Mouse (Mus musculus) 3134 (cell line): ENCODE results near the gene Mcoln3.

Source experiments
- DNase-seq: peaks from one replicate; pipeline ENCODE4 v3.0.0-alpha.2; 2011; ENCODE audit warnings: low spot score; ENCODE audit not compliant: insufficient read length; ENCODE audit errors: extremely low read depth

Gene Mcoln3

DNA sequence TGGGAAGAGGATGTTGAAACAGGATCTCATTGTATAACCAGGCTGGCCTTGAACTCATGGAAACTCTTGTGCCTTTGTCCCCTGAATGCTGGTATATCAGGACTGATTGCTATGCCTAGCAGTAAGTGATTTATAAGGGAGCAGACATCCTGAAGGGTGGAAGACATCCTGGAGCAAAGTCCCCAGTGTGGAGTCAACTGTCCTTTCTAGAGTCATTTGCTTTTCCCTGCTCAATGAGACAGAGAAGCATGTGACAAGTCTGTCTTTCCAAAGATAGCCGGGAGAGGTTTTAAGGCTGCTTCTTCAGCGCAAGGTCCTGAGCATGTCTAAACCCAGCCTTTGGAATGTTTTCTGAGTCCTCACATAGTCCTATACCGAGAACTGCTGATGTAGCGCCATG is 52.1 kb downstream of the Mcoln3 start:
- DNase-seq: no peak

DNA sequence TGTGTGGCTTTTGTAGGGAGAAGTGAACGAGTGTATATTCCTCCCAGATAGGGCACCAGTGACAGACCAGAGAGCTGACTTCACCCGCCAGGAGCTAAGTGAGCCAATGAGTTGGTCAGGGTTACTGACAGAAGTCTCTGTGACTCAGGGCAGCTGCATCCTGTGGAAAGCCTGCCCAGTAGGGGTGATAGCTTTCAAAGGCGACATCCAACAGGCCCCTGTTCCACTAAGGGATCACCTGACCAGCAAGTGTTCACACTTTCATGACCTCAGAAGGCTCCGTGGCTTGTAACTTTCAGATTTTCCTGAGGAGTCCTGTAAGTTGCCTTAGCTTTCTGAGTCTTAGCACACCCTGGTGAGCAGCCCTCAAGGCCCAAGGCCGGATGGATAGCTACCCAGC is 55.8 kb downstream of the Mcoln3 start:
- DNase-seq: no peak

DNA sequence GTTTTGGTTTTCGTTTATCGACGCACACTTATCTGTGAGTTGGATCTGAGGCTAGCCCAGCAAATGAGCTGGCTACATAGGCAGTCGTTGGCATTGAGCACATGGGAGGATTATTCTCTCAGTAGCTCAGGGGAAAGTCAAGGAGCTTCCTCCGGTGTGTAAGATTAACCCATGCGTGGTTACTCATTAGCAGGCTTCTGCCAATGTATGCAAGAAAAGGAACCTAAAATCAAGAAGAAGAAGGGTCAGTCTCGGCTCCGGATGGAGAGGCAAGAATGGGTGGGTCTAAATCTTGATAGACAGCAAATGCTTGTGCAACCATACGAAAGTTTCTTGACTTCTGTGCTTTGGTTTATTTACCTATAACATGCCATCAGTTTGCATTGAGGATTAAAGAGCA is 57.0 kb downstream of the Mcoln3 start:
- DNase-seq: no peak

DNA sequence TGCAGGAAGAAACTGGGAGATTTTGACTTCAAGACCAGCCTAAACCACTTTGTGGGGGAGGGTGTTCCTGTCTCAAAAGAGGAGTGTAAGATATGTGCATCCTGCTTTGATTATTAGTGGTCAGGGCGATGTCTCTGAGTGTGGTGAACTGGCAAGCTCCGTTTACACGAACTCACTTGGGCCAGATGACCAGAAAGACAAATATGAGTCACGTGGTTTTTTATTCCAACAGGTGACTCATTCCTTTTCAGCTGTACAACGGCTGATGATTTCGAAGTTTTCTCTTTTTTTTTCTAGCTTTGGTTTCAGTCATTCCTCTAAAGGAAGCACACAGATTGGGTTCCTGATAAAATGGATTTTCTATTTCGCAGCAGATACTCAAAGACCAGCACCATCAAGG is 60.0 kb downstream of the Mcoln3 start:
- DNase-seq: no peak

DNA sequence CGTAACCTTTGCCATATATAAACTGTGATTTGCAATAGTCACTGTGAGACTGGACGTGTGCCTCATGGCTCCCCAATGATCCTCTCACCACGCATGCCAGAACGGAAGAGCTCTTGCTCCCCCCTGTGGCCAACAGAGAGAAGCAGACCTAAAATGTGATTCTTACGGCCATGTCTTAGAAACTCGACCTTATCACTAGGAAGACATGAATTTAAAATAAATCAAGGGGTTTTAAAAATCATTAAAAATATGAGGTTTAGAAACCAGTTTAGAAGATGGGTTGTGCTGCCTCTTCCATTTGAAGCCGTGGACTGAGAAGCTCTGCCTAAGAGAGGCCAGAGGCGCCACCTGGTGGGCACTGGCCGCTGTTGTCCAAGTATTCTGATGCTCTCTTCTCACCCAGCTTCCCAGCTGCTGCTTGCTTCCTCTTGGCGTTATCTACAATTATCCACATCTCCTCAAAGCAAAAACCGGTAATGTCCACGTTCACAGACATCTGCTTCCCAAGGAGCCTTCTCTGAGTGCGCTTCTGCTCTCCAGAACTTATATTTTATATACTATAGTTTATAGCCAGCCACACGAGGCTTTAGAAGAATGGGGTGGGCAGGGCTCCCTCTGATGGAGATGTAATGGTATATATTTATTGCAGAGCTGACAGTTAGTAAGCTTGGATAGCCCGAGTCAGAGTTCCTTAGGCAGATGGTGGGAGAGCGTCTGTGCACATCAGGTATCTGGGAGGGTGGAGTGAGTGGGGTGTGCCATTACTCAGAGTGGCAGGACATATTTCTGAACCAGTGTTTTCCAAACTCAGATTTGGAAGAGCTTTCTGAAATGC is 60.7 kb downstream of the Mcoln3 start:
- peak; percentile 65 for DNase-seq

DNA sequence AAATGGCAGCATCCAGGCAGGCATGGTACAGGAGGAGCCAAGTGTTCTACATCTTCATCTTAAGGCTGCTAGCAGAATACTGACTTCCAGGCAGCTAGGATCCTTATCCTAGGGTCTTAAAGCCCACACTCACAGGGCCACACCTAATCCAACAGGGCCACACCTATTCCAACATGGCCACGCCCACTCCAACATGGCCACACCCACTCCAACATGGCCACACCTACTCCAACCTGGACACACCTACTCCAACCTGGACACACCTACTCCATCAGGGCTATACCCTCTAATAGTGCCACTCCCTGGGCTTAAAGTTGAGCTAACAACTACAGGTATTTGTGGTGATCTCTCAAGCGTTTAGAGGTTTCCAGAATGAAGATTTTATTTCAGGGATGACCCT is 63.1 kb downstream of the Mcoln3 start:
- no peak for DNase-seq

DNA sequence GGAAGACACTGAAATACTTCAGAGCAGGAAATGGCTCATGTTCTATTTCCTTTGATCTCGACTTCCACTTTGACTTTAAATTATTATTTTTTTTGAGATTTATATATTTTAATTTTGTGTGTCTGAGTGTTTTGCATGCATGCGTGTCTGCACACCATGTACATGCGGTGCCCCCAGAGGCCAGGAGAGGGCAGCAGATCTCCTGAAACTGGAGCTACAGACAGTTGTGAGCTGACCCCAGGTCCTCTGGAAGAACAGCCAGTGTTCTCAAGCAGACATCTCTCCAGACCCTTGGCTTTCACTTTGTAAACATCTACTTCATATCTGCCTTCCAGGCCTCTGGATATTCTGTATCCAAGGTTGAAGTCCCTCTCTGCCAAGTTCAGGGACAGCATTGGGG is 63.7 kb downstream of the Mcoln3 start:
- DNase-seq: no peak

DNA sequence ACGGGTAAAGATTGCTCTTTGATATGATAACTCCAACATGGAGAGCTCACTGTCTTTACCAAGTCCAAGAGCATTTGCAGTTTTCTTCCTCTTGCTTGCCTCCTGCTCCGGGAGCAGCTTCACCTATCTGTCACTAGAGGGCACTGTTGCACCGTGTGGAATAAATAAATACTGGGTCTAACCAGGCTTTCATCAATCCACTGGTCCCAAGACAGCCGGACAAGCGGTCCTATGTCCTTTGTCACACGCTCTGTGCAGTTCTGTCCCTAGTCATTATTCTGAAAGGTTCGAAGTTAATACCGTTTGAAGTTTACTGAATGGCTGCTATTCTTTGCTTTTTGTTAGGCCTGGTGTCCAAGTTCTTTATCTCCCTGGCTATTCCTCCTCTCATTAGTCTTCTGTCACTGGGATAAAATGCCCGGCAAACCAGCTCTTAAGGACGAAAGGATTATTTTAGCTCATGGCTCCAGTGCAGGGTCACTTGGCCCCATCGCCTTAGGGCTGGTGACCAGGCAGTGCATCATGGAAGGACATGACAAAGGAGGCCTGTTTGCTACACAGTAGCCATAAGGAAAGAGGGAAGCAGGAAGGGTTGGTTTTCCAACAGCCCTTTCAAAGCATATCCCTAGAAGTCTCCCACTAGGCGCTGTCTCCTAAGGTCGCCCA is 67.9 kb downstream of the Mcoln3 start:
- DNase-seq: peak; percentile 38

DNA sequence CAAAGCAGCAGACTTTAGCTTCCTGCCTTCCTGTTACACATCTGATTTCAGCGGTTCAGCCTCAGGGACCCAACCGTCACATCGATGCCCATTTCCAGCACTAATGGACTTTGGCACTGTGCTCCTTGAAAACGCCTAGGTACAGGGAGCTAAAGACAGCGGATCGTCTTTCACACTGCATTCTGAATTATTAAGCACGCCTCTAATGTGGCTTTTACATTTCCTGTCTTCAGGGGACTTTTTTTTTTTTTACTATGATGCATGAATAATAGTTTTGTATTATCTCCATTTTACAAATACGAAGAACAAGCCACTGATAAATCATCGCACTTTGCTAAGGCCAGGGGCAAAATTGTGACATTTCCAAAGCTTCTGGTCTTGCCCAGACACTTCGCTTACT is 68.8 kb downstream of the Mcoln3 start:
- DNase-seq: no peak

DNA sequence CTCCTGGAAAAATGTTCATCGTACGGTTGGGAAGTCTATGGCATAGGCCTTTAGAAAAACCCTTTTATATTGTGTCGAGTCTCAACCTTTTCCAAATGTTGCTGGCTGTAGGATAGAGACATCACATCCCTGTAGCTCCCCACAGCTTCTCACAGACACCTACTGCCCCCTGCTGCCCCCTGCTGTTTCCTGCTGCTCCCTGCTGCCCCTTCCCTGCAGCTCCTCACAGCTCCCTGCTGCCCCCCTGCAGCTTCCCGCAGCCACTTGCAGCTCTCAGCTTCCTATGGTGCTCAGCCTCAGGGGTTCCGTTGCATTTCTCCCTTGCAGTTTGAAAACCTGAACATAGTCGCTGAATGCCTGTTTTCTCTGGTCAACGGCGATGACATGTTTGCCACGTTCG is 72.7 kb downstream of the Mcoln3 start:
- DNase-seq: no peak
